Mouse (Mus musculus) adrenal gland, adult 18-20 months (tissue): Measurements from ENCODE around the gene Bbs1. TPM values are rescaled to one million over a fixed set of nuclear protein-coding genes. Genes with fewer than 3 reads are reported as not detected.
"Not testable (repeated sequence)": the region's sequence is repeated elsewhere in the genome, so short reads cannot be mapped to it uniquely, and the experiment has no call there.

Experiments used
- DNase-seq, 2 experiments: peaks; one replicate each; pipeline ENCODE4 v3.0.0; 2021 to 2022; ENCODE audit warnings: low spot score in 2 of 2
- long read RNA-seq, 2 experiments: library from polyadenylated mRNA; stranded (forward); transcript quantifications; one replicate each; pipeline ENCODE4 v2.0.0; 2021
- total RNA-seq, 2 experiments: library from RNA; stranded (reverse); gene quantifications; 1 replicate in 1 of 2; 2 replicates in 1 of 2; pipeline ENCODE4 v1.2.3; 2021

Bbs1 gene
- total RNA-seq, result 1 to 10 TPM; 5.1 to 8.9 TPM
- long read RNA-seq, experiment 1, full-length matches to known transcripts, result 2 of 4 reads
- long read RNA-seq, experiment 1, partial matches to known transcripts, result 1 of 4 reads
- long read RNA-seq, experiment 1, other reads (novel, unspliced or antisense), result 1 of 4 reads
- long read RNA-seq, experiment 2, partial matches to known transcripts, result 2 of 2 reads
- long read RNA-seq, experiment 2, other reads (novel, unspliced or antisense), result 0 of 2 reads

DNA sequence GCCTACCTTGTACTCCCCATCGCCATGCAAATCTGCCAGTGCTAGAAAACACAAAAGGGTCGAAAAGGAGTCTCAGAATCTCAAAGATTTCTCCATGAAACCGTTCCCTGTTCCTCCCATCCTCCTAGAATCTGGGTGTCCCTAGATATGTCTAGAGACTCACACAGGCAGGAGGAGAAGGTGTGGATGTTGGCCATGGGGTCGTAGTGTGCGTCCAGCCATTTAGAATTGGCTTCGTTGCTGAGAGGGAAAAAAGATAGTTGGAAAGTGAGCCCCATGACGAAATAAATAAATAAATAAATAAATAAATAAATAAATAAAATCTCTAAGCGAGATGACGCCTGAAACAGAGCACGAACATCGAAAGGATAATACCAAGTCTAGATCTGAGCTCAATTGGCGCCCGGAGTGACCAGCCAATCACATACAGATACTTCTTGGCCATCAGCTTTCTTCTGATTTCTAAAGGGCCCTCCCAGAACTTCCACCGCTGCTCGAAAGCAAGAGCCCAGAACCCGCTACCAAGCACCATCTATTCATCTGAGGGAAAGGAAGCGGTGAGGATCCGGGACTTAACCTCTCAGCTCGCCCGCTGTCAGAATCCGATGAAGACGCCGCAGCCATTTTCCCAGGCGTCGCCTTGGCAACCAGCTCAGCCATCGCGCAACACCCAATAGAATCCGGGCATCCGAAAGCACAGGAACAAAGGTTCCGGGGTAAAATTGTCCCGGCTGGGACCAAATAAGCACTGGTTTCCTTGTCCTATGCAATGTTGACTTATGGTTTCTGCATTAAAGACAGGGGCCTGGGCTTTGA is at the start of gene Bbs1:
Gene Bbs1 (minus strand): TSS at position 650 of the 816 bp plus-strand sequence.
- DNase-seq, result peak; percentile 72 to 78

DNA sequence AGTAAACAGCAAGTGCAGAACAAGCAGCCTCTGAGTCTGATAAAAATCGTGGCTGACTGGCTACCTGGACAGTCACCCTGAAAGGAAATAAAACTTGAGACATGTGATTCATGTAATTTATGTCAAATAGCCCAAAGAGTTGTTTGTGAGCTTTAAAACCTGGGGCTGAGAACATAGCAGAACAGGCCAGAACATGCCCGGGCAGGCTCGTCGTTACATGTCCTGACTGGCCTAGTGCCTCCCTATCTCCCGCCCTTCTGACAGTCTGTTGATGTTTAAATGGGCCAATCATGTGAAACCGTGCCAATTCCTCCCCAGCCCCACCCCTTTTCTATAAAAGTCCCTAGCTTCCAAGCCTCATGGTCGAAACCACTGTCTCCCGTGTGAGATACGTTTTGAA is 42.2 kb upstream of the Bbs1 start:
- DNase-seq, result not testable (repeated sequence)

DNA sequence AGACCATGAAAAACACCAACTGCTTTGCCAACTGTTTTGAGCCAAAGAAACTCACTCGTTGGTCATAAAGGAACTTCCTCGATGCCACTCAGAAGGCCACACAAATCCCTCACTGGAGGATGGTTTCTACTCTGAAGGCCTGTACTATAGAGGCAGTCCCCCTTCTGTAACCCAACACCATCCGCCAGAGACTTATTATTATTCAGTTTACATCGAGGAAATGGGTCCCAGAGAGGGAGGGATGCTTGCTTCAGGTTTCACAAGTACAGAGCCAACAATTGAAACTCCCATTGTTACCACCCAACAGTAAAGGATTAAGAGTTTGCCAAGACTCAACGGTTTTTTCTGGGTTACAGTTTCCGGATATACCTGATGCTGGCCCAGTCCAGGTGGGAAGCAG is 39.1 kb upstream of the Bbs1 start:
- no peak for DNase-seq

DNA sequence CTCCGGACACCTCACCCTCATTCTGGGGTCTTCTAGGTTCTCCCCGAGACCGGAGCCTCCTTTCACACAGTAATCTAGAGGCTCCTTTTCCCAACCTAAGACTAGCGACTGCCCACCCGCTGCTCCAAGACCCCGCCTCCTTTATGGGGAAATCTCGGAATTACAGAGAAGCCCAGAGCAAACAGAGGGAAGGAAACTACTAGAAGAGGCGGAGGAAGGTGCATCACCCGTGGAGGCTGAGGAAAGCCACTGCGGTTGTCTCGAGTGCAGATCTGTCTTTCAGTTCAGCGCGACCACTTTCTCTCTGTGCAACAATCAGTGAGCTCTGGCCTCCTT is 36.8 kb upstream of the Bbs1 start:
- DNase-seq, result no peak

DNA sequence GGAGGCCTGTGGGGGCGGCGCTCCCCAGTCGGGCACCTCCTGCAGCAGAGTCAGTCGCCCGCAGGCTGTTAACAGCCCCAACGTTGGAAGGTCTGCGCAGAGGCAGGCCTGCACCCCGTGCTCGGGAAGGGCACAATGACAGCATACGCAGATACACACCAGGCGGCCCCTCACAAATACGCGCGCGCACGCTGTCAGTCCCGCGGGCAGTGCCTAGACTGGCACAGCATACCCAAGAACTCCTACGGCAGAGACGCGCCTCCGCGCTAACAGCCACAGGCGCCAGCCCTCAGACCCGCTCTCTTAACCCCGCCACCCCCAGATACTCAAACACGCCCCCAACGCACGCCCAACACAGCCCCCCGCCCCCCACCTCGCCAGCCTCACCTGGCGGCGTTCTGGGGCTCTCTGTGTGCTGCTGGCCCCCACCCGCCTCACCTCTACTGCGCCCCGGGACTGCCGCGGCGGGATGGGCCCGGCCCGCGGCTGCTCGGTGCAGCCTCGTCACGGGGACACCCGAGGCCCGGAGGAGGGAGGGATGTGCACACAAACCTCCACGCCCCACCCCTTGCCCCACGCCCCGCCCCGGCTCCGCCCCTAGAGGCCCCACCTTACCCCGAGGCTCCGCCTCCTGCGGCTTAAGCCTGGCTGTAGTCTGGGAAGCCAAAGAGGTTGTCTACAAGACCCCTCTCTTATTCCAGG is 36.3 kb upstream of the Bbs1 start, which contains the start of gene Peli3:
Gene Peli3 (minus strand): TSS at position 577 of the 702 bp plus-strand sequence.
- peak; percentile 83 to 88 for DNase-seq

DNA sequence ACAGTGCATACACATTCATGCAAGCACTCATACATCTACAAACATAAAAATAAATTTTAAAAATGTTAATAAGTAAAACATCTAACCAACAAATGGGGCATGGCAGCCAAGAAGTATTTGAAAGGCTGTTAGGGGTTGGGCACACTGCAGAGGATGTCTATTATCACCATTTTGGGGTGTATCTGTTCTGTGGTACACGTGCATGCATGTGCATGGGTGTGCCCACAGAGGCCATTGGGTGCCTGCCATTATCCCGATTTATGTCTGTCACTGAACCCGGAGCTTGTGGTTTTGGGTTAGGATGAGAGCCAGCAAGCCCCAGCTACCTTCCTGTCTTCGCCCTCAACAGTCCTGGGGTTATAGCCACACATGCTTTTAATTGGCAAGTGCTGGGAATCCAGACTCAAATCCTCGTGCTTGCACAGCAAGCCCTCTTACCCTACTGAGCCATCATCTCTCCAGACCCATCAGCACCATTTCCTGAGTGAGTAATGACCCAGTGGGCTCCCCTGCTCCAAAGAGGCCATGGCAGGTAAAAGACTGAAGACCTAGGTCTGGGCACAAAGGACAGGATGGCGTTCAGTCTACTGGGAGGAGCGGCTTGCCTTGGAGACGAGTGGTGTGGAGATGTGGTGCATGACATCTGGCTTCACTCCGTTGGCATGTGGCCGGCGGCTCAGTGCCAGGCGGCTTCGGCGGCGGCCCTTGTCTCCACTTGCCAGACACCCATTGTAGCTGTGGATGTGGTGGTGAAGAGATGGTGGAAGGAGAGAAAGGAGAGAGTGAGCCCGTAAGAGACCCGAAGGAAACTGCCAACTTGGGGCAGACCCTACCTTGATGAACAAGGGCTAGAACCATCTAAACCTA is 31.2 kb upstream of the Bbs1 start:
- no peak for DNase-seq

DNA sequence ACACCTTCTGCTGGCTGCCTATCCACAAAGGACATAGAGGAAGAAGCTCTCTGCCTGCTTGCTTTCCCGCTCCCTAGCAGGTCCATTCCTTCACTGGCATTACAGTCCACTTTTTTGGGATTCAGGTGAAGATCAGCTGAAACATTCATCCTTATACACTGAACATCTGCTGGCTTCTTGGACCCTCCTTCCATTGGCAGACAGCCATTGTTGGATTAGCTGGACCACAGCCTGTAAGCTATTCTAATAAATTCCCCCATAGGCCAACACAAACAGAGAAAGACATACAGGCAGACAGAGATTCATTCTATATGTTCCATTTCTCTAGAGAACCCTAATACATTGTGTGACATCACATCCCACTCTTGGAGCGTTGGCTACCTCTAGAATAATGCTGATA is 30.5 kb upstream of the Bbs1 start:
- no peak for DNase-seq

DNA sequence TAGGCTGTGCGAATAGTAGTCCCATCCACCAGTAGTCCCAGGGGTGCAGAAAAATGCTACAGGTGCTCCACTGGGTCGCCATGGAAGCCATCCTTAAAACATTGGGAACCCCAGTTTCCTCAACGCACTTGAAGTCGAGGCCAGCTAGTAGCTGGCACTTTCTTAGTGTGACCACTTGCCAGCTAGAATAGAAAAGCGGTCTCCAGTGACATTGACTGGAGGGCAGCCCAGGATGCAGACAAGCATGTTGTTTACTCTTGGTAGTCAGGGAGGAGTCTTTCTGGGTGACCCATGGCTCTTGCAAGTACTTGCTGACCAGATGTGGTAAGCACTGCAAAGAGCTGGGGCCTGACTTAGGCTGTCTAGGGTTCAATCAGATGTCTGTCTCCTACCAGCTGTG is 22.4 kb upstream of the Bbs1 start:
- DNase-seq, result no peak

DNA sequence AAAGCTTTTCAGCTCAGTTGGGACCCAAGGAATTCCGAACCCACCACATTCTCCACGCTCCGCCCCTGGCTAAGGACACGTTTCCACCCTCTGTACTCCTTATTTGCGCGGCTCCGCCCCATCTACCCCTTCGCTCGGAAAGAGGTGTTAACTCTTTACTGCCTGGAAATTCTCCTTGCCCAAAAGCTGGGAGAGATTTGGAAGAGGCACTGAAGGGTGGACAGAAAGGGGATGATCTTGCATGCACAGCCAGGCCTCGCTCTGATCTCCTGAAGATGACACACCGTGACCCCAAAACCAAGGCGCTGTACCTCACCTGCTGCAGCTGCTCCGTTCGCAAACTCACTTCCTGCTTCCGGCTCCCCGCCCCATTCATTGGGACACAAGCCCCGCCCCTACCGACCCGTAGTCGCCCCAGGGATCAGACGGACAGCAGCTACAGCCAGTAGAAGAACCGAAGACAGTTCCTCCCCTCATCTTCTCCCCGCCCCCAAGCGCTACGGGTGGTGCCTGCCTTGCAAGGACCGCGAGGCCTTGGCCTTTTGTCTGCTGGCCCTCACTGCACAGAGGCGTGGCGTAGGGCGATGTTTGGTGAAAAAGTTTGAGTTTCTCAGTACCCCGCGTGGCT is 21.6 kb upstream of the Bbs1 start, which contains the start of gene Dpp3:
Gene Dpp3 (minus strand): TSS at position 384 of the 628 bp plus-strand sequence.
- DNase-seq, result peak; percentile 97 to 98

DNA sequence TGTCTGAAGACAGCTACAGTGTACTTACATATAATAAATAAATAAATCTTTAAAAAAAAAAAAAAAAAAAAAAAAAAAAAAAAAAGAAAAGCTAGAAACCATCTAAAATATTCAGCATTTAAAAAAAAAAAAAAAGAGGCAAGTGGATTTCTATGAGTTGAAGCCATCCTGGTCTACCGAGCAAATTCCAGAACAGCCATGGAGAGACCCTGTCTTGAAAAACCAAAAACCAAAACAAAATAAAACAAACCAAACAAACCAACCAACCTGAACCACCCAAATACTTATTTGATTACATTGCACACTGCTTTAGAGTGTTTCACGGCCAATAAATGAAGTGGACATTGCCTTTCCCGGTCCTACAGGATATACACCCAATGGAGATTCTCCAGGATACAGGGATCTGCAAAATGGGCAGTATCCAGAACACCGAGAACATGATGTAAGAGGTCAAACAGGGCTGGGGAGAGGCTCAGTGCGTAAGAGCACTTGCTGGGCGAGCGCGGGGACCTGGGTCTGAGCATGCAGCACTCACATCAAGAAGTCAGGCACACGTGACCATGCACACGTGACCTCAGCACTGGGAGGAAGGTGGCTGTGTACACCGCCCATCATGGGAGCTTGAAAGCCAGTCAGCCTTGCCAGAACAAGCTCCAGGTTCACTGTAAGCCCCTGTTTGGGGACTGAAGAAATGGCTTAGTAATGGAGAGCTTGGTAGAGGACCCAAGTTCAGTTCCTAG is 18.9 kb upstream of the Bbs1 start:
- no peak for DNase-seq

DNA sequence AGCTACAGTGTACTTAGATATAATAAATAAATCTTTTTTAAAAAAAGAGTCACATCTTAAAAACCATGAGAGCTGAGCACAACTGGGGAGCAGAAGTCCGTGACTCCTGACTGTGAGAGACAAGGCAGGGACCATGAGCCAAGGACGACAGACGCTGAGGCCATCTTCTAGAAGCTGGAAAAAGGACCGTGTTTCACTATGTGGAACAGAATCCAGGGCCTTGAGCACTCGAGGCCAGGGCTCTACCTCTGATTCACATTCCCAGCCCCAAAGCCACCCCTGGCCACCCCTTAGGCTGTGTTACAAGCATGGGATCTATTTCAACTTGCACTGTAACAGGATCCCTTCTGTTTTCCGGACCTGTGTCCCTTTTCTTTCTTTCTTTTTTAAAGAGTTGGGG is 13.2 kb upstream of the Bbs1 start:
- DNase-seq, result no peak

DNA sequence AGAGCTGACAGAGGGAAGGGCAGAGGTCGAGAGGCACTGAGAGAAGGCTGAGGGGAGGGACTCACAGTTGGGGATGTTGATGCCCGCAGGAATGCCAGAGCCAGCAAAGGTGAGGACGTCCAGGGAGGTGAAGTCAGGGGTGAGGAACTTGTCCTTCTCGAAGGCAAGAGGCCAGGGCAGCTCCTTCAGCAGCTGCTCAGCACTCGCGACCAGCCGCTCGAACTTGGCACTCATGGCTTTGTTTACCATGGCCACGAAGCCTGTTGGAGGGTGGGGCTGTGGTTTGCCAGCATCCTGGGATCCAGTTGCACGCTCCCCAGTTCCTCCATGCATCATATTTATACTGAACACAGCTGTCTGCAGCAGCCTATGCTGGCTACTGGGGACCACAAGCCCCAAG is 10.4 kb upstream of the Bbs1 start:
- no peak for DNase-seq

DNA sequence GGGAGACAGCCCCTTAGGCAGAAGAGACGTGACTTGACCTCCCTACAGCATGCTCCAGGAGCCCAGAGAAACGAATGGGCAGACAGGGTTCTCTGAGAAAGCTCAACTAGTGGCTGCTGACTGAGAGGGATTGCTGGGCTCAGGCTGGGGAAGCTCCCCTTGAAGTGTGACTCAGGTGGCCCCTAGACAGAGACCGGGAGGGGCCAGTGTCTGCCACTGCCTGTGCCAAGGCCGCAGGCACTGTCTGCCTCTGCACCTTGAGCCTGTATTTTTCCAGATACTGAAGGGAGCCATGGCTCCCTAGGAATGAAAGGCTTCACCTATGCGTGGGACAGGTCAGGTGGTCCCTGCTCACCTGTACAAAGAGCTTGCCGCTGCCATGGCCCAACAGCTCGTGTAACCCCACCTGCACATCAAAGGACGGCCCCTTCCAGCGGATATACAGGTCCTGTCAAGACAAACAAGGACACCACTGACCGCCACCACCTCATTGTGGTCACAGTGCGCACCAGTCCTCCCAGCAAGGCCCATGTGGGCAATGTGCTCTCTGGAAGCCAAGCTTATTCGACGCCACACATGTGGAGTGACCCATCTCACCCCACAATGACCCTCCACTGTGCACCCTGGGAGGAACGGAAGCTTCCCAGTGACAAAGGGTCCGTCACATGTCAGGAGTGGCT is 9.6 kb upstream of the Bbs1 start:
- DNase-seq, result peak in 1 of 2 experiments; percentile 23

DNA sequence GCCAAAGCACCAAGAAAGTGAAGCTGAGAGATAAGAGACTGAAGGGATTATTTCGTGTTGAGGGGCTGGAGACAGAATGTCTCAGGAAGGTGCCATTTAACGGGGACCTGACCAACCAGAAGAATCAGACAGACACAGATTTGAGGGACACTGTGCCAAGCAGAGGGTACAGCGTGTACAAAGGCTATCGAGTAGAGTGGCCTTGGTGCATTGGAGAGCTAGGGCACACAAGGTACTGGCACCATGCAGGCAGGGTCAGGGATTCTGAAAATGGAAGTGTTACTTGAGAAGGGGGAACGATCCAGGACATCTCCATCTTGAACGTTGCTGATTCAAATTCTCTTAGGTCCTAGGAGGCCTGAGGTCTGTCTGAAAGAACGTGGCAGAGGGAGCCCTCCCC is 2.9 kb upstream of the Bbs1 start:
- DNase-seq, result no peak

DNA sequence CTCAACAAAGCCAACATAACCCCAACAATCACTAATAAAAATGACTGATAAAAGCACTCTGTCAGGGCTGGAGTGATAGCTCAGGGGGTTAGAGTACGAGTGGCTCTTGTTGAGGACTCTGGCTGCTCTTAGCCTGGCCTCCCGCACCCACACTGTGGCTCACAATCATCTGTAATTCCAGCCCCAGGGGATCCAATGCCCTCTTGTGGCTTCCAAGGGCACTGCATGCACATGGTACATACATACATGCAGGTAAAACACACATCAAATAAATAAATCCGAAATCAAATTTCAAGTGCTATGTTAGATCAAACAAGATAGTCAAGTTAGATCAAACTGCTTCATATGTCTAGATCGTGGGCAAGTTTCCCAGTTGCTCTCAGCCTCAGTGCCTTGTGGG is 1.7 kb upstream of the Bbs1 start:
- no peak for DNase-seq

DNA sequence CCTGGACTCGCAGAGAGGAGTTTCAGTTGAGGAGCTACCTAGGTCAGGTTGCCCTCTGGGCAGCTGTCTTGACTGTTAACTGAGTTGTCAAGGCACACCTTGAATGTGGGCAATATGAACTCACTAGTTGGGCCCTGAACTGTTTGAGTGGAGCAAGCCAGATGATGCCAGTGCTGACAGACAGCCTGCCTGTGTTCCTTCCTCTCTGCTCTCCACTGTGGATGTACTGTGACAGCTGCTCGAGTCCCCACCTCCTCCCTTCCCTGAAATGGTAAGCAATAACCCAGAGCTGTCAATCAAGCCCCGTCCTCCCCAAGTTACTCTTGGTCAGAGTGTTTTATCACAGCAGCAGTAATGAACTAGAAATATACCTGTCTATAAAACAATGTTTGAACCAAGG is 6.5 kb downstream of the Bbs1 start:
- no peak for DNase-seq

DNA sequence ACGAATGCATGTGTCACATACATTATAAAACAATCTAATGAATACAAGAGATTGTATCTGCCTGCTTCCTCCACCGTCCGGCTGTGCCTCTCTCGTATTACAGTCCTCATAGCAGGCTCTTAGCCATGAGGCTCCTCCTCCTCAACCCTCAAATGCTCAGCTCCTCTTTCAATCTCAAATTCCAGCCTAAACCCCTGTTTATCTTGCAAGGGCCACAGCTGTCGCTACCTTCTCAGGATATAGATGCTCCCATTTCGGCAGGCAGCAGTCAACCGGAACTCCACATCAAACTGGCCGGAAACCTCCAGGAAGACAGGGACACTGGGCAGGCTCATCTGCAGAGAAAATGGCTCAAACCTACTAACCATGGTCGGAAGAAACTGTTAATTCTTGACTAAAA is 7.5 kb downstream of the Bbs1 start:
- no peak for DNase-seq

DNA sequence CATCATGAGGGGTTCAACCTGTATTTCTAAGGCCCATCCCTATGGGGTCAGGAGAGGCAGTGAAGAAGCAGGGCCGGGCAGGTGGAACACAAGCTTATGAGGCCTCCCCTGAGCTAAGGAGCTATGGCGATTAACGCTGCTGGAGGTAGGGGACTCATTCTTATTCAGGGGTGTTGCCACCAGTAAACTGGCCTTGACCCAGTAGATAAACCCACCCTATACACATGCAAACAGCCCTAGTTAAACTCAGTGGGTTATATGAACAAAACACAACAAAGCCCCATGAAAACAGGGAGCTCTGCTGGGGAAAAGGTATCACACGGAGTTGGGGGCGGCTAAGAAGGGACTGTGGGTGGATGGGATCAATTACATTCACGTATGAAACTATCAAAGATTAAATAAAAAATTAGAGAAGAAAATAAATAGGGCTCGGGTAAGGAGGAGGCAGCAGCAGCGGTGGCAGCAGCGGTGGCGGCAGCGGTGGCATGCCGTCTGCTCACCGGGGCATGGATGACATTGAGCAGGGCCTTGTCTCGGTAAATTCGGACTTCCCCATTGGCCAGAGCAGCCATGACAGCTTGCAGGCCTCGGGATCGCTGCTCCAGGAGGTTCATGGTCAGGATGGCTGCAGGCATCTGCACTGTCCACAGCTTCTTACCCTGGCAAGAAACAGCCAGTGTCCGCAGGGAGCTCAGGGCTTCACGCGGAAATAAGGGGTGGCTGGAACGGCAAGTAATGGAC is 9.5 kb downstream of the Bbs1 start:
- no peak for DNase-seq

DNA sequence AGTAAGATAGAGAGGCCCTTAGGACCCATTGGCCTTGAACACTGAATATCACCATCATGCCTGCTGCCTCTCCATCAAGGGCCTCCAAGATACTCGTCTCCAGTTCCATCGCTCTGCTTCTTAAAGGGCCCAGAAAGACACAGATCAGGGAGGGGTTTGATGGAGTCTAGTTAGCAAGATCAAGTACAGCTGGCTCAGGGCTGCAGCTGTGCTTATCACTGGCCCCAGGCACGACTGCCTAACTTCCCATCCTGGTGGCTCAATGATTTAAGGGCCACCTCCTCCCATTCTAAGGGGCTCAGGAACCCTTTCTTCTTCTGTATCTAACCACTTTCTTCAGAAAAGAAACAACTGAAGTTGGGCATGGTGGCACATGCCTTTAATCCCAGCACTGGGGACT is 14.6 kb downstream of the Bbs1 start:
- DNase-seq, result no peak
